Mouse (Mus musculus): ENCODE data around the gene Lin7b.

GRCm38 (mm10) chr7:45338161-45338911 is 32.0 kb downstream of the Lin7b start:
- TF ChIP-seq CTCF (IDR thresholded peaks at IDR 0.05; ENCODE audit: extremely low read depth, insufficient read depth, insufficient read length, insufficient replicate concordance): no peak
- TF ChIP-seq POLR2A (IDR thresholded peaks at IDR 0.05; ENCODE audit: low read depth, low read length): no peak
